Mouse (Mus musculus) neural tube, embryonic 14.5 days (tissue): ENCODE measurements around the gene Rufy2. TPM values are rescaled to one million over a fixed set of nuclear protein-coding genes. Genes with fewer than 3 reads are reported as not detected.

Experiments
- ATAC-seq: fragments of 200-750 bp; cut with Nextera tagmentation; 2 replicates; pipeline ENCODE4 v1.8.0; 2017; ENCODE audit warnings: low read depth, mild to moderate bottlenecking, moderate TSS enrichment, moderate library complexity
- H3K27ac ChIP-seq: fragments of 300-500 bp; sonication (generic); 2 replicates; pipeline ENCODE4 v1.5.1; 2014; ENCODE audit warnings: low read depth, mild to moderate bottlenecking, control low read depth, low read length, moderate library complexity, mixed read lengths
- H3K27me3 ChIP-seq: fragments of 300-500 bp; sonication (generic); 2 replicates; pipeline ENCODE4 v1.6.1; 2014; ENCODE audit warnings: low read length; ENCODE audit not compliant: control insufficient read depth, insufficient read depth
- H3K36me3 ChIP-seq: fragments of 300-500 bp; sonication (generic); 2 replicates; pipeline ENCODE4 v1.6.1; 2014; ENCODE audit warnings: low read length, mixed read lengths; ENCODE audit not compliant: control insufficient read depth, insufficient read depth
- H3K4me1 ChIP-seq: fragments of 300-500 bp; sonication (generic); 2 replicates; pipeline ENCODE4 v1.6.1; 2014; ENCODE audit warnings: low read length; ENCODE audit not compliant: control insufficient read depth, insufficient read depth
- H3K4me2 ChIP-seq: fragments of 300-500 bp; sonication (generic); 2 replicates; pipeline ENCODE4 v1.6.1; 2014; ENCODE audit warnings: mild to moderate bottlenecking, low read depth, low read length, control low read depth
- H3K4me3 ChIP-seq: fragments of 300-500 bp; sonication (generic); 2 replicates; pipeline ENCODE4 v1.5.1; 2014; ENCODE audit warnings: low read depth, low read length, control low read depth, mixed read lengths
- H3K9ac ChIP-seq: fragments of 300-500 bp; sonication (generic); replicated peaks from 2 replicates; pipeline ENCODE4 v1.6.1; 2014; ENCODE audit warnings: low read depth, mild to moderate bottlenecking, control low read depth, low read length, mixed read lengths
- H3K9me3 ChIP-seq: fragments of 300-500 bp; sonication (generic); 2 replicates; pipeline ENCODE4 v1.6.1; 2016; ENCODE audit warnings: low read length; ENCODE audit not compliant: control insufficient read depth
- WGBS: fragments of 180-500 bp; shearing (Covaris S2); extraction: QIAGEN DNeasy Blood & Tissue Kit; methylation state at CpG from one replicate; pipeline ENCODE4 v1.1.7; 2014; 5-methylcytosine and 5-hydroxymethylcytosine counted together
- polyA plus RNA-seq: library from polyadenylated mRNA; unstranded; fragments of >200 nt; fragmentation: Nextera tagmentation; extraction: Ambion mirVana; gene quantifications from 2 replicates; pipeline ENCODE4 v1.2.1, GENCODE M21; 2014

Gene Rufy2
- polyA plus RNA-seq, 1 experiment from 2014 or later: 73.0 TPM

DNA sequence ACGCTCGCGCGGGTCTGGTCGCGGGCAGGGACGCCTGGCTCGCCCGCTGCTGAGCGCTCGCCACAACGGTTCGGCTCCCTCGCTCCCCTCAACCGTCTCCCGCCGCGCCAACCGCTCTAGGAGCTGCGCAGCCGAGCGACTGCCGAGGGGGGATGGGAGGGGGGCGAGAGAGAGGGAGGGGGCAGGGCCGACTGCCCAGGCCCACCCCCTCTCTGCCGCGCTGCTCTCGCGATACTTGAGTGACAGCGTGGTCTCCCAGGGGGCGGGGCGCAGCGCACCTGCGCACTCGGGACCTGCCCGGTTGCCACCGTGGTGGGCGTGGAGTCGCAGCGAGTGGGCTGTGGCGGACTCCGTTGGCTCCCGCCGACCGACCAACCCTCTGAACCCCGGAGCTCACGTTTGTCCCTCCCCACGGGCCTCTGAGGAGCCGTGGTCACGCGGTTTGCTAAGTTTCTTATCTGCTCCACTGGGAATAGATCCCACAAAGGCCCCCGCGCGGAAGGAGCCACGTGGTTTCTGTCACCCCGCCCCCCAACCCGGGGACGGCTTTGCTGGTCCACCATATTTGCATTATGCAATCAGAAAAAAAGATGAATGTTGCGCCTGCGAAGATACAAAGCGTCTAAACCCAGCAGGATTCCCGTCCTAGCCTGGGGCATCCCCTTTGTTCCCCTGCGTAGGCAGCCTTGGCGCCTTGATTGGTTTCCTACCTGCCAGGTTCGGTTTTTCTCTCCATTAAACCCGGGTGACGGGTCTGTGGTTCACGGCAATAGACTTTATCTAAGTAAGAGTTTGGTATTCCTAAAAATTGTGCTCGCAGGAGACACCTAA is 43.9 kb downstream of the Rufy2 start, which contains the start of the genes Hnrnph3 and Pbld2:
Gene Hnrnph3, minus strand, starts transcription at position 469 of the 831 bp plus-strand sequence.
Gene Pbld2, plus strand, starts transcription at position 567 of the 831 bp plus-strand sequence.
- Histone ChIP-seq H3K4me2 (peak within 1 kb of the TSS; percentile 74), H3K36me3 (no peaks in the 10 kb centered on the region), H3K27ac (peak within 1 kb of the TSS; percentile 100), H3K9ac (peak within 1 kb of the TSS; percentile 100), H3K9me3 (no peaks in the 10 kb centered on the region), H3K27me3 (no peaks in the 10 kb centered on the region), H3K4me3 (peak within 1 kb of the TSS; percentile 95), H3K4me1 (peaks cover 41% of the 10 kb centered on the region)
- WGBS: under 1% methylated on average over 44 of the region's 69 CpGs
- peak; percentile 94 for ATAC-seq

DNA sequence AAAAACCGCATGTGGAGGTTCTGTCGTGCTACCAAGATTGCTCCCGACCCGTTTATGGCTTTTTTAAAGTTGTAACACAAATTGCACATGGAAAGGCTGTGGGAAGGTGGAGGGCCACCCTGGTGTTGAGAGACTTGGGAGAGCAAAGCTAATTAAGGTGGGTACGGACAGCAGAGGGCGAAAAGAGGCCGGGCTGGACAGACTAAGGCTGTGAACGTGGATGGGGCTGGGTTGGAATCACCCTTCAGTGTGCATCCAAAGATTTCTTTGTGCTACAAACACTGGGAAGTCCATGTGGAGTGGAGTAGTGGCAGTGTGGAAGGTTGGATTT is 44.5 kb downstream of the Rufy2 start:
- Histone ChIP-seq H3K9ac (peak overlapping the region; percentile 83), H3K4me3 (peak overlapping the region; percentile 95), H3K4me1 (peaks cover 37% of the 10 kb centered on the region), H3K4me2 (peak overlapping the region; percentile 74), H3K9me3 (no peaks in the 10 kb centered on the region), H3K36me3 (no peaks in the 10 kb centered on the region), H3K27ac (peak overlapping the region; percentile 100), H3K27me3 (no peaks in the 10 kb centered on the region)
- WGBS: under 1% methylated on average over 8 of the region's 8 CpGs
- ATAC-seq: peak; percentile 25

DNA sequence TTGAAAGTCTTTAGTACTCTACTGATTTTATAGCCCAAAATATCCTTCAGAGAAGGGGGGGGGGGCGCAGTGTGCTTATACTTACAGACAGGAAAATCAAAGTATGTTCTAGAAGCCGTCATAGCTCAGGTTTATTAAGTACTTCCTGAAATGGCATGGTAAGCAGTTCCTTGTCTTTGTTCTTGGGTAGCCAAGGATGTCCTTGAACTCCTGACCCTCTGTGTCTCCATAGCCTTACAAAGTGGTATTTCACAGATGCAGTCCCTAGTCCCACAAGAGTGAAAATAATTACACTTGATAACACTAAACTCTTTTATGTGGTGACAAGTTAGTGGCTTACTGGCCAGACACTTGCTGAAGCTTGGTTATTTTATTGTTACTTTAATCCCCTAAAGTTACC is 45.0 kb downstream of the Rufy2 start:
- H3K4me2 ChIP-seq: peak overlapping the region; percentile 74
- no peak for ATAC-seq
- peak overlapping the region; percentile 95 for H3K4me3 ChIP-seq
- peaks cover 37% of the 10 kb centered on the region for H3K4me1 ChIP-seq
- peak overlapping the region; percentile 83 for H3K9ac ChIP-seq
- no peaks in the 10 kb centered on the region for H3K9me3 ChIP-seq
- 21% methylated on average over 2 of the region's 2 CpGs for WGBS
- no peaks in the 10 kb centered on the region for H3K36me3 ChIP-seq
- H3K27me3 ChIP-seq: no peaks in the 10 kb centered on the region
- H3K27ac ChIP-seq: peak overlapping the region; percentile 100

DNA sequence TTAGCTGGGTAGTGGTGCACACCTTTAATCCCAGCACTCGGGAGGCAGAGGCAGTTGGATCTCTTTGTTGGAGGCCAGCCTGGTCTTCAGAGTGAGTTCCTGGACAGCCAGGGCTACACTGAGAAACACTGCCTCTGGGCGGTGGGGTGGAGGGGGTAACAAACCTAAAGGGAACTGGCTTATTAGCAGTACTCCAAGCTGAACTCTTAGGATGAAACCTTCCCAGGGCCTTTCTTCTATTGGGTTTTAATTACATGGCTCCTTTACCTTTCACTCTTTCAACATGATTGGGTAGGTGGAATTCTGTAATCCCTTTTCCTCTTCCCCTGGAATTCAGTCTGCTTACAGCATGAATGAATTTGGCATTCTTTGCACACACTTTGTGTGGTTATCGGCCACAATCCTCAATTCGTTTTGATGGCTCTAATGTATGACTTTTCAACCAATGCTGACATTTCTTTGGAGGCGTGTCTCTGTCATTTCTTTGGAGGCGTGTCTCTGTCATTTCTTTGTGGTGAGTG is 45.5 kb downstream of the Rufy2 start:
- no peaks in the 10 kb centered on the region for H3K27me3 ChIP-seq
- H3K4me1 ChIP-seq: peaks cover 33% of the 10 kb centered on the region
- ATAC-seq: no peak
- peak overlapping the region; percentile 83; the same call in 1 of the 2 replicates for H3K9ac ChIP-seq
- H3K4me2 ChIP-seq: peak overlapping the region; percentile 74
- no peaks in the 10 kb centered on the region for H3K36me3 ChIP-seq
- no peaks in the 10 kb centered on the region for H3K9me3 ChIP-seq
- peak overlapping the region; percentile 95 for H3K4me3 ChIP-seq
- peak overlapping the region; percentile 100 for H3K27ac ChIP-seq
- 14% methylated on average over 6 of the region's 6 CpGs for WGBS

DNA sequence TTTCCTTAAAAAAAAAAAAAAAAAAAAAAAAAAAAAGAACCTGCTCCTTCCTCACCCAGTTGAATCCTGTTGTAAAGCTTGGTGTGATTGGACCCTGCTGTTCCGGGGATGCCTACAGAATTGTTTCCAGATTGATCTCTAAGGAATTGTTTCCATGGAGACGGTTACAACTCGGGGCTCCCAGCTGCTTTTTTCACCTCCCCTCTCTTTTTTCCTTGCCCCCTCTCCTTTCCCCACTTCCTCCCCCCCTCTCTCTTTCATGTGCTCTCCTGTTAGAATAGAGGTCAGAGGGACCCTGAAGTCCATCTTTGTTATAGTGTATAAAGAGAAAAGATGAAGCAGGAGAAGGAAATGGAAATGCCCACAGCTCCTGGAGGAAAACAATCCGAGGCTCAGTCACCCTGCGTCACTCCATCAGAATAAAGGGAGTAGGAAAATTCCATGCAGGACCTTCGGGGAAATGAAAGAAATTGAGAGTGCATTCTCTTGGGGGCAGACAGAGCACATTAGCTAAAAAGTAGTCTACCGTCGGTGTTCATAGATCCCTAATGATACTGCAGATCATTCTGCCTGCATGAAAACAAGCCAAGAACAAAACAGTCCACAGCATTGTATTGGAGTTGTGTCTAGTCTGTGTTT is 46.3 kb downstream of the Rufy2 start:
- ATAC-seq: no peak
- 7% methylated on average over 8 of the region's 8 CpGs for WGBS
- H3K4me1 ChIP-seq: peaks cover 26% of the 10 kb centered on the region
- peak overlapping the region; percentile 2; the same call in 1 of the 2 replicates for H3K4me3 ChIP-seq
- H3K27me3 ChIP-seq: no peaks in the 10 kb centered on the region
- H3K4me2 ChIP-seq: peak overlapping the region; percentile 74
- H3K9me3 ChIP-seq: no peaks in the 10 kb centered on the region
- no peak overlapping the region for H3K9ac ChIP-seq
- H3K27ac ChIP-seq: peak overlapping the region; percentile 100
- H3K36me3 ChIP-seq: no peaks in the 10 kb centered on the region

DNA sequence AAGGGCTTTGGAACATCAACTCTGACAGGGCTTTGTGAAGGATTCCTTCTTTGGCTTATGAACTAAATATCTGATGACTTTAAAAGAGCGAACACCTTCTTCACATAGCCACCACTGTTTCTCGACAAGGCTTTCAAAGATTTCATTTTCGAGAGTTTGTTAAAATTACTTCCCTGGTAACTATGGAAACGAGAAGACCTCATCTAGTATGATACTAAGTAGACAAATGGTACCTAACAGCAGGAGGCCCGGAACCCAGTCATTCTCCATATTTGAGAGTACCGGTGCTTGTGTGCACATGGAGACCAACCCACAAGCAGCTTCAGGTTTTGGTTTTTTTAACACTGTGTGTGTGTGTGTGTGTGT is 46.8 kb downstream of the Rufy2 start:
- H3K27me3 ChIP-seq: no peaks in the 10 kb centered on the region
- WGBS: 34% methylated on average over 6 of the region's 6 CpGs
- no peak for ATAC-seq
- H3K36me3 ChIP-seq: no peaks in the 10 kb centered on the region
- H3K4me3 ChIP-seq: no peak overlapping the region
- no peaks in the 10 kb centered on the region for H3K9me3 ChIP-seq
- peaks cover 21% of the 10 kb centered on the region; the same call in 1 of the 2 replicates for H3K4me1 ChIP-seq
- peak overlapping the region; percentile 74; the same call in 1 of the 2 replicates for H3K4me2 ChIP-seq
- H3K9ac ChIP-seq: no peak overlapping the region
- H3K27ac ChIP-seq: peak overlapping the region; percentile 100

DNA sequence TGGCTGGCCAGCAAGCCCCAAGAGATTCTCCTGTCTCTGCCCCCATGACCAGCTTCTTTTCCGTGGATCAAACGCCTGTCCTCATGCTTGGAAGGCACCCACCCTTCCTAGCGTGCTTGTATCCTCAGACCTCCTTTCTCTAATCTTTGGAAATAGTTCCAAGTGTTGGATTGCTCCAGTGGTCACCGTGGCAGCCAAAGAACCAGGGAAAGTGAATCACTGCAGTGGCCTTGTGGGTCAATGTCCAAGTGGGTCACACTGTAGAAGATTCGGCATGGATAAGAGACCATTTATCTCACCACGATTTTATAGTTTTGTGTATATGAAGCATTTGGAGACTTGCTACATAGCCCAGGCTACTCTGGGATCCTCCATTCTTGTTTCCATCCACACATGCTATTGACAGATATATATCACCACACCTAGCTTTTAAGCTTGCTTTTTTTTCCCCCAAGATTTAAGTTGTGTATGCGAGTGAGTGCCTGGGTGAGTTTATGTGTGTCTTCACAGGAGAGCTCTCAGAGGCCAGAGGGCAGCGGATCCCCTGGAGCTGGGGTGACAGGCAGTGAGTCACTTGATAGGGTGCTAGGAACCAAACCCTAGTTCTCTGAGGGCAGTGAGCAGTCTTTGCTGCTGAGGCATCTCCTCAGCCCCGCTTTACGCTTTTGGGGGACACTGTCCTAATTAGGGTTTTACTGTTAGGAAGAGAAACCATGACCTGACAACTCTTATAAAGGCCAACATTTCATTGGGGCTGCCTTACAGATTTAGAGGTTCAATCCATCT is 47.5 kb downstream of the Rufy2 start:
- H3K9me3 ChIP-seq: no peaks in the 10 kb centered on the region
- H3K9ac ChIP-seq: no peak overlapping the region
- 84% methylated on average over 10 of the region's 10 CpGs for WGBS
- peaks cover 19% of the 10 kb centered on the region; the same call in 1 of the 2 replicates for H3K4me1 ChIP-seq
- peak overlapping the region; percentile 100 for H3K27ac ChIP-seq
- H3K27me3 ChIP-seq: no peaks in the 10 kb centered on the region
- no peak overlapping the region; the same call in 1 of the 2 replicates for H3K4me2 ChIP-seq
- no peak overlapping the region for H3K4me3 ChIP-seq
- ATAC-seq: no peak
- no peaks in the 10 kb centered on the region for H3K36me3 ChIP-seq

DNA sequence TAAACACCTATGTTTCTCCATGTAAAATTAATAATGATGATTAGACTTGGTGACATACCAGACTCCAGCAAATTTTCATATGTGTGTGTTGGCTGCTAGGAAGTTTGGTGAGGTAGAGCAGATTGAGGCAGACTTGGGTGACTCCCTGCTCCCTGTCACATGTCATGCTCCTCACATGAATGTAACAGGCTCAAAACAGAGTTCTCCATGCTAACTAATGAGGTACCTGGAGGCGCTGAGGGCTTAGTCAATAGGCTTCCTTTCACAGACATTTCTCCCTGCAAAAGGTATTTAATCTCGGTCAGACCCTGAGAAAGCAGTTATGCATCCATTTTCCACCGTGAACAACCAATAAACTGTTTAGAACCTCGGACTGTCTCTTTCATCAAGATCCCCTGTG is 48.4 kb downstream of the Rufy2 start:
- ATAC-seq: no peak
- H3K4me2 ChIP-seq: no peak overlapping the region
- H3K27me3 ChIP-seq: no peaks in the 10 kb centered on the region
- H3K36me3 ChIP-seq: no peaks in the 10 kb centered on the region
- H3K4me3 ChIP-seq: no peak overlapping the region
- WGBS: 54% methylated on average over 4 of the region's 4 CpGs
- peaks cover 19% of the 10 kb centered on the region; the same call in 1 of the 2 replicates for H3K4me1 ChIP-seq
- no peaks in the 10 kb centered on the region for H3K9me3 ChIP-seq
- no peak overlapping the region for H3K27ac ChIP-seq
- no peak overlapping the region for H3K9ac ChIP-seq
